In genomic region chr7:142931028-142931427, GRCm38 (mm10) we compare ENCODE assay signal across 15 mouse cellular contexts. TPM values are rescaled to one million over a fixed set of nuclear protein-coding genes. Genes with fewer than 3 reads are reported as not detected.
A peak's percentile ranks its signal among the peaks of the same experiment; 100 is the strongest.
DNase-seq lines count a peak whose midpoint lies in the region; ATAC-seq lines count a peak whose summit lies in the region.
"Had no signal": no experiment of that assay in that cellular context is flagged by ENCODE, and none has a peak within 500 bp of the region (broad histone marks: within the 10 kb centered on the region; RNA-seq: fewer than 3 reads in every experiment).

Gene Th (minus strand): TSS chr7:142931128.

- H3K9me3 ChIP-seq in forebrain, embryonic 10.5 days = no peaks in the 10 kb centered on the region
- H3K9me3 ChIP-seq in forebrain, embryonic 15.5 days = no peaks in the 10 kb centered on the region
- H3K9me3 ChIP-seq in midbrain, embryonic 11.5 days (ENCODE audit: control insufficient read depth, low read length) = no peaks in the 10 kb centered on the region
- no peaks in the 10 kb centered on the region for H3K9me3 ChIP-seq in midbrain, embryonic 10.5 days (replicated peaks)
- no peaks in the 10 kb centered on the region for H3K9me3 ChIP-seq in midbrain, embryonic 12.5 days
- H3K9me3 ChIP-seq in stomach, embryonic 16.5 days (replicated peaks; ENCODE audit: control insufficient read depth, low read length) = no peaks in the 10 kb centered on the region
- H3K9me3 ChIP-seq: embryonic facial prominence, embryonic 13.5 days had no signal

- H3K4me1 ChIP-seq in forebrain, embryonic 10.5 days = no peaks in the 10 kb centered on the region
- H3K4me1 ChIP-seq in forebrain, embryonic 15.5 days = no peaks in the 10 kb centered on the region
- H3K4me1 ChIP-seq in midbrain, embryonic 11.5 days (ENCODE audit: control insufficient read depth, insufficient read depth, low read length) = no peaks in the 10 kb centered on the region
- no peaks in the 10 kb centered on the region for H3K4me1 ChIP-seq in midbrain, embryonic 10.5 days
- no peaks in the 10 kb centered on the region for H3K4me1 ChIP-seq in midbrain, embryonic 12.5 days
- peaks cover 3% of the 10 kb centered on the region; the same call in 1 of the 2 replicates for H3K4me1 ChIP-seq in stomach, embryonic 16.5 days (ENCODE audit: control insufficient read depth, insufficient read depth, low read length)
- H3K4me1 ChIP-seq: embryonic facial prominence, embryonic 13.5 days had no signal

- H3K27me3 ChIP-seq in forebrain, embryonic 10.5 days (ENCODE audit: poor library complexity, severe bottlenecking) = no peaks in the 10 kb centered on the region
- H3K27me3 ChIP-seq in forebrain, embryonic 15.5 days = no peaks in the 10 kb centered on the region
- no peaks in the 10 kb centered on the region for H3K27me3 ChIP-seq in midbrain, embryonic 11.5 days (ENCODE audit: control insufficient read depth, insufficient read depth, low read length)
- peaks cover 7% of the 10 kb centered on the region; the same call in 1 of the 2 replicates for H3K27me3 ChIP-seq in midbrain, embryonic 10.5 days (ENCODE audit: low read depth, poor library complexity, severe bottlenecking)
- H3K27me3 ChIP-seq in midbrain, embryonic 12.5 days = no peaks in the 10 kb centered on the region
- H3K27me3 ChIP-seq in stomach, embryonic 16.5 days (ENCODE audit: control insufficient read depth, insufficient read depth, low read length) = no peaks in the 10 kb centered on the region
- H3K27me3 ChIP-seq: embryonic facial prominence, embryonic 13.5 days had no signal

- H3K9ac ChIP-seq in forebrain, embryonic 15.5 days (replicated peaks) = no peak within 1 kb of the TSS
- no peak within 1 kb of the TSS for H3K9ac ChIP-seq in midbrain, embryonic 11.5 days (ENCODE audit: low read length)
- H3K9ac ChIP-seq in midbrain, embryonic 12.5 days (replicated peaks) = no peak within 1 kb of the TSS
- no peak within 1 kb of the TSS for H3K9ac ChIP-seq in stomach, embryonic 16.5 days (ENCODE audit: low read length)
- H3K9ac ChIP-seq: embryonic facial prominence, embryonic 13.5 days had no signal

- H3K27ac ChIP-seq in forebrain, embryonic 10.5 days = no peak within 1 kb of the TSS
- no peak within 1 kb of the TSS for H3K27ac ChIP-seq in forebrain, embryonic 15.5 days (replicated peaks)
- H3K27ac ChIP-seq in midbrain, embryonic 11.5 days (ENCODE audit: low read depth, low read length) = no peak within 1 kb of the TSS
- no peak within 1 kb of the TSS for H3K27ac ChIP-seq in midbrain, embryonic 10.5 days (replicated peaks)
- H3K27ac ChIP-seq in midbrain, embryonic 12.5 days (replicated peaks) = no peak within 1 kb of the TSS
- H3K27ac ChIP-seq in stomach, embryonic 16.5 days (ENCODE audit: low read length) = peak within 1 kb of the TSS; percentile 61; the same call in 1 of the 2 replicates
- H3K27ac ChIP-seq: embryonic facial prominence, embryonic 13.5 days; left cerebral cortex, adult 2 months had no signal

- no peak within 1 kb of the TSS for H3K4me3 ChIP-seq in forebrain, embryonic 10.5 days
- H3K4me3 ChIP-seq in forebrain, embryonic 15.5 days = no peak within 1 kb of the TSS
- no peak within 1 kb of the TSS for H3K4me3 ChIP-seq in midbrain, embryonic 11.5 days (ENCODE audit: low read depth, low read length)
- no peak within 1 kb of the TSS for H3K4me3 ChIP-seq in midbrain, embryonic 10.5 days
- no peak within 1 kb of the TSS for H3K4me3 ChIP-seq in midbrain, embryonic 12.5 days
- H3K4me3 ChIP-seq in stomach, embryonic 16.5 days (replicated peaks; ENCODE audit: low read length) = no peak within 1 kb of the TSS
- H3K4me3 ChIP-seq: embryonic facial prominence, embryonic 13.5 days; left cerebral cortex, adult 2 months; myocyte had no signal

- H3K36me3 ChIP-seq in forebrain, embryonic 10.5 days (replicated peaks) = no peaks in the 10 kb centered on the region
- H3K36me3 ChIP-seq in forebrain, embryonic 15.5 days = no peaks in the 10 kb centered on the region
- H3K36me3 ChIP-seq in midbrain, embryonic 11.5 days (ENCODE audit: control insufficient read depth, insufficient read depth, low read length) = no peaks in the 10 kb centered on the region
- no peaks in the 10 kb centered on the region for H3K36me3 ChIP-seq in midbrain, embryonic 10.5 days
- no peaks in the 10 kb centered on the region for H3K36me3 ChIP-seq in midbrain, embryonic 12.5 days
- H3K36me3 ChIP-seq in stomach, embryonic 16.5 days (ENCODE audit: control insufficient read depth, insufficient read depth, low read length) = no peaks in the 10 kb centered on the region
- H3K36me3 ChIP-seq: embryonic facial prominence, embryonic 13.5 days had no signal

- 83% methylated on average over 3 of the region's 3 CpGs for WGBS in forebrain, embryonic 10.5 days
- WGBS in forebrain, embryonic 15.5 days = 83% methylated on average over 3 of the region's 3 CpGs
- 81% methylated on average over 3 of the region's 3 CpGs for WGBS in midbrain, embryonic 11.5 days
- 82% methylated on average over 3 of the region's 3 CpGs for WGBS in midbrain, embryonic 10.5 days
- 82% methylated on average over 3 of the region's 3 CpGs for WGBS in midbrain, embryonic 12.5 days
- WGBS in stomach, embryonic 16.5 days = 74% methylated on average over 3 of the region's 3 CpGs

- no peak within 1 kb of the TSS for H3K4me2 ChIP-seq in forebrain, embryonic 15.5 days (replicated peaks)
- no peak within 1 kb of the TSS for H3K4me2 ChIP-seq in midbrain, embryonic 11.5 days
- H3K4me2 ChIP-seq in midbrain, embryonic 12.5 days (replicated peaks) = no peak within 1 kb of the TSS
- H3K4me2 ChIP-seq in stomach, embryonic 16.5 days (ENCODE audit: low read depth, low read length) = no peak within 1 kb of the TSS
- H3K4me2 ChIP-seq: embryonic facial prominence, embryonic 13.5 days had no signal

- no peak for ATAC-seq in forebrain, embryonic 15.5 days (replicated peaks)
- no peak for ATAC-seq in midbrain, embryonic 11.5 days (ENCODE audit: low FRiP score)
- no peak for ATAC-seq in midbrain, embryonic 12.5 days (ENCODE audit: low FRiP score, low read depth)
- no peak for ATAC-seq in stomach, embryonic 16.5 days (ENCODE audit: insufficient read depth, low FRiP score)
- ATAC-seq in activated CD4-positive, CD25-positive, alpha-beta regulatory T cell, adult 4 months = no peak
- ATAC-seq: forebrain, embryonic 16.5 days had no signal

- DNase-seq in forebrain, embryonic 10.5 days (ENCODE audit: extremely low spot score, low spot score) = no peak
- no peak for DNase-seq in midbrain, embryonic 11.5 days (ENCODE audit: low spot score, missing footprints)
- DNase-seq in midbrain, embryonic 10.5 days (ENCODE audit: low spot score) = no peak
- no peak for DNase-seq in yolk sac, embryonic 10.5 days (ENCODE audit: low spot score)
- DNase-seq: gastrocnemius, postnatal 36 days; kidney, adult 11 months; liver had no signal

RNA-seq across cellular contexts. Expression of gene Th, which starts in this region (rescaled TPM):
- 10.9 and 11.9 TPM in 2 replicates for polyA plus RNA-seq in forebrain, embryonic 10.5 days (2016; fragmentation: Nextera tagmentation; extraction: Ambion mirVana)
- 4.2 and 4.9 TPM in 2 replicates for polyA plus RNA-seq in forebrain, embryonic 15.5 days (2015; fragmentation: Nextera tagmentation; extraction: Ambion mirVana)
- polyA plus RNA-seq in midbrain, embryonic 11.5 days (2014; fragmentation: Nextera tagmentation; extraction: Ambion mirVana) = 11.7 TPM in 2 replicates
- 7.9 and 14.1 TPM in 2 replicates for polyA plus RNA-seq in midbrain, embryonic 10.5 days (2016; fragmentation: Nextera tagmentation; extraction: Ambion mirVana)
- 16.2 and 28.5 TPM in 2 replicates for polyA plus RNA-seq in midbrain, embryonic 12.5 days (2016; fragmentation: Nextera tagmentation; extraction: Ambion mirVana)
- 3.0 and 4.0 TPM in 2 replicates for polyA plus RNA-seq in stomach, embryonic 16.5 days (2015; fragmentation: Nextera tagmentation; extraction: Ambion mirVana)
- polyA plus RNA-seq in activated CD4-positive, CD25-positive, alpha-beta regulatory T cell, adult 4 months (2017; shearing (Covaris generic)) = not detected
- polyA plus RNA-seq: myocyte had no signal
